Mouse (Mus musculus) forebrain, embryonic 10.5 days (tissue): Measurements from ENCODE around the gene Hmox1. TPM values are rescaled to one million over a fixed set of nuclear protein-coding genes. Genes with fewer than 3 reads are reported as not detected.

Experiments used
- DNase-seq: peaks from one replicate; pipeline ENCODE4 v3.0.0-alpha.2; 2017; ENCODE audit warnings: low spot score; ENCODE audit errors: extremely low spot score
- H3K27ac ChIP-seq: fragments of 300-500 bp; sonication (generic); 2 replicates; pipeline ENCODE4 v1.5.1; 2016; ENCODE audit warnings: mild to moderate bottlenecking
- H3K27me3 ChIP-seq: fragments of 300-500 bp; sonication (generic); 2 replicates; pipeline ENCODE4 v1.6.1; 2016; ENCODE audit warnings: mild to moderate bottlenecking; ENCODE audit not compliant: poor library complexity, severe bottlenecking
- H3K36me3 ChIP-seq: fragments of 300-500 bp; sonication (generic); replicated peaks from 2 replicates; pipeline ENCODE4 v1.6.1; 2016; ENCODE audit warnings: mild to moderate bottlenecking, moderate library complexity
- H3K4me1 ChIP-seq: fragments of 300-500 bp; sonication (generic); 2 replicates; pipeline ENCODE4 v1.6.1; 2016
- H3K4me3 ChIP-seq: fragments of 300-500 bp; sonication (generic); 2 replicates; pipeline ENCODE4 v1.5.1; 2016; ENCODE audit warnings: mild to moderate bottlenecking, moderate library complexity
- H3K9me3 ChIP-seq: fragments of 300-500 bp; sonication (generic); 2 replicates; pipeline ENCODE4 v1.6.1; 2016; ENCODE audit warnings: mild to moderate bottlenecking, moderate library complexity
- WGBS: fragments of 180-500 bp; shearing (Covaris S2); methylation state at CpG from one replicate; pipeline ENCODE4 v1.1.7; 2016; 5-methylcytosine and 5-hydroxymethylcytosine counted together
- polyA plus RNA-seq: library from polyadenylated mRNA; unstranded; fragments of >200 nt; fragmentation: Nextera tagmentation; extraction: Ambion mirVana; gene quantifications from 2 replicates; pipeline ENCODE4 v1.2.1, GENCODE M21; 2016

Gene Hmox1
- polyA plus RNA-seq, 1 experiment from 2014 or later = 19.7 TPM

- under 1% methylated on average over 9 of the region's 9 CpGs for WGBS
- peak; percentile 79 for DNase-seq
- Histone ChIP-seq H3K4me1 (peaks cover 42% of the 10 kb centered on the region), H3K4me3 (peak overlapping the region; percentile 80), H3K36me3 (peaks cover 36% of the 10 kb centered on the region), H3K9me3 (no peaks in the 10 kb centered on the region), H3K27me3 (no peaks in the 10 kb centered on the region), H3K27ac (peak overlapping the region; percentile 97)
These were observed 15.3 kb downstream of the Hmox1 start for GRCm38 (mm10) chr8:75108527-75109235.

GRCm38 (mm10) chr8:75109236-75109967 lies 16.0 kb downstream of the Hmox1 start, which contains the start of gene Mcm5:
Gene Mcm5 (plus strand): TSS chr8:75109569.
- H3K4me3 ChIP-seq = peak within 1 kb of the TSS; percentile 80
- DNase-seq = peak; percentile 100
- peaks cover 39% of the 10 kb centered on the region for H3K4me1 ChIP-seq
- H3K9me3 ChIP-seq = no peaks in the 10 kb centered on the region
- H3K36me3 ChIP-seq = peaks cover 44% of the 10 kb centered on the region
- no peaks in the 10 kb centered on the region for H3K27me3 ChIP-seq
- peak within 1 kb of the TSS; percentile 97 for H3K27ac ChIP-seq
- WGBS = under 1% methylated on average over 59 of the region's 59 CpGs

DNA sequence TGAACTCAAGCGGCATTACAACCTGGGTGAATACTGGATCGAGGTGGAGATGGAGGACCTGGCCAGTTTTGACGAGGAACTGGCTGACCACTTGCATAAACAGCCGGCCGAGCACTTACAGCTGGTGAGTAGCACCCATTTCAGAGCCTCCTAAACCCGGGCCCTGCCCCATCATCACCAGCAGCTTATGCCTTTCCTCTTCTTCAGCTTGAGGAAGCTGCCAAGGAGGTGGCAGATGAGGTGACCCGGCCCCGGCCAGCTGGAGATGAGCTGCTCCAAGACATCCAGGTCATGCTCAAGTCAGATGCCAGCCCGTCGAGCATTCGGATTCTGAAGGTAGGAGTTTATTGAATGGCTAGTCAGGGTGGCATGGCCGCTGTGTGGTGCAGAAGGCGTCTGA lies 16.7 kb downstream of the Hmox1 start:
- Histone ChIP-seq H3K9me3 (no peaks in the 10 kb centered on the region), H3K27me3 (no peaks in the 10 kb centered on the region), H3K4me3 (peak overlapping the region; percentile 80), H3K4me1 (peaks cover 39% of the 10 kb centered on the region), H3K27ac (peak overlapping the region; percentile 97), H3K36me3 (peaks cover 51% of the 10 kb centered on the region)
- DNase-seq = peak; percentile 27
- 26% methylated on average over 13 of the region's 13 CpGs for WGBS

- 98% methylated on average over 1 of the region's 1 CpGs for WGBS
- DNase-seq = no peak
- no peaks in the 10 kb centered on the region for H3K27me3 ChIP-seq
- H3K36me3 ChIP-seq = peaks cover 100% of the 10 kb centered on the region
- no peak overlapping the region for H3K4me3 ChIP-seq
- no peak overlapping the region for H3K27ac ChIP-seq
- no peaks in the 10 kb centered on the region for H3K9me3 ChIP-seq
- H3K4me1 ChIP-seq = no peaks in the 10 kb centered on the region
These were observed 25.1 kb downstream of the Hmox1 start for GRCm38 (mm10) chr8:75118505-75118904.

DNA sequence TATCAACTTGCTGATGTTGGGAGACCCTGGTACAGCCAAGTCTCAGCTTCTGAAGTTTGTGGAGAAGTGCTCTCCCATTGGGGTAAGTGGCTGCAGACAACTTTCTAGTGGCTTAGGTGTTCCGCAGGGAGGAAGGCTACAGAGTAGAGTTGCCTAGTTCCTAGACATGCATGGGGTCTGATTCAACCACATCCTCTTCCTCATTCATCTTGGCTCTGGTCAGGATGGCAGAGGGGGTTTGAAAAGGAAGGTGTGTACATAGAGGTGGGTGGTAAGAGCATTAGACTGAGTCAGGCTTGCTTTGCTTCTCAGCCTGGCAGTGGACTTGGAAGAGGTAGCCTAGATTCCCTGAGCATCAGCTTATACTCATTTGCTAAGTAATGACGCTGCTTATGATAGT lies 25.9 kb downstream of the Hmox1 start:
- Histone ChIP-seq H3K27ac (no peak overlapping the region), H3K27me3 (no peaks in the 10 kb centered on the region), H3K9me3 (no peaks in the 10 kb centered on the region), H3K36me3 (peaks cover 100% of the 10 kb centered on the region), H3K4me1 (no peaks in the 10 kb centered on the region), H3K4me3 (no peak overlapping the region)
- no peak for DNase-seq
- 97% methylated on average over 2 of the region's 2 CpGs for WGBS

DNA sequence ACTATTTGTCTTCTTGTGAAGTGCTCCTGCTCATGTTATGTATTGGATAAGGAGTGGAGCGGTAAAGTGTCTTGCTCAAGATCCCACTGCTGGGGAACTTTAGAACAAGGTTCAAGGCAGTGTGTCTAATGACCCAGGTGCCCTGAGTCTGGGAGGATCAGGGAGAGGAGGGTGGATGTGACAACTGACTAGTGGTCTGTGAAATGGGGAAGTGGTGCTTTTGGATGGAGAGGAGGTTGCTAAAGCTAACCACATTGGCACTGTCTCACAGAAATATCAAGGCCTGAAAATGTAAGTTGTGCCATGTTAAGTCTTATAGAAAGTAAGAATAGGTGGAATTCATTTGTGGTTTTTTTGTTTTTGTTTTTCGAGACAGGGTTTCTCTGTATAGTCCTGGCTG lies 26.3 kb downstream of the Hmox1 start:
- Histone ChIP-seq H3K9me3 (no peaks in the 10 kb centered on the region), H3K27ac (no peak overlapping the region), H3K27me3 (no peaks in the 10 kb centered on the region), H3K4me1 (no peaks in the 10 kb centered on the region), H3K4me3 (no peak overlapping the region), H3K36me3 (peaks cover 100% of the 10 kb centered on the region)
- WGBS = 96% methylated on average over 2 of the region's 2 CpGs
- DNase-seq = no peak

GRCm38 (mm10) chr8:75127406-75127805 lies 34.0 kb downstream of the Hmox1 start:
- Histone ChIP-seq H3K36me3 (peaks cover 96% of the 10 kb centered on the region), H3K27ac (no peak overlapping the region), H3K4me1 (no peaks in the 10 kb centered on the region), H3K9me3 (no peaks in the 10 kb centered on the region), H3K27me3 (no peaks in the 10 kb centered on the region), H3K4me3 (no peak overlapping the region)
- WGBS = 90% methylated on average over 1 of the region's 1 CpGs
- no peak for DNase-seq

GRCm38 (mm10) chr8:75132485-75132884 lies 39.1 kb downstream of the Hmox1 start:
- Histone ChIP-seq H3K9me3 (no peaks in the 10 kb centered on the region), H3K36me3 (peaks cover 59% of the 10 kb centered on the region), H3K4me3 (no peak overlapping the region), H3K27me3 (no peaks in the 10 kb centered on the region), H3K4me1 (peaks cover 2% of the 10 kb centered on the region; the same call in 1 of the 2 replicates), H3K27ac (no peak overlapping the region)
- 18% methylated on average over 3 of the region's 3 CpGs for WGBS
- no peak for DNase-seq

- 88% methylated on average over 2 of the region's 2 CpGs for WGBS
These were observed 40.0 kb downstream of the Hmox1 start for GRCm38 (mm10) chr8:75133399-75133798.

GRCm38 (mm10) chr8:75134603-75135391 lies 41.4 kb downstream of the Hmox1 start:
- H3K9me3 ChIP-seq = no peaks in the 10 kb centered on the region
- 81% methylated on average over 2 of the region's 2 CpGs for WGBS
- H3K36me3 ChIP-seq = peaks cover 36% of the 10 kb centered on the region
- H3K4me3 ChIP-seq = no peak overlapping the region
- H3K27ac ChIP-seq = no peak overlapping the region
- H3K4me1 ChIP-seq = peaks cover 6% of the 10 kb centered on the region; the same call in 1 of the 2 replicates
- H3K27me3 ChIP-seq = no peaks in the 10 kb centered on the region
- no peak for DNase-seq

More at GRCm38 (mm10) chr8:75133399-75133798, 40.0 kb downstream of the Hmox1 start:
- no peak overlapping the region for H3K27ac ChIP-seq
- H3K9me3 ChIP-seq = no peaks in the 10 kb centered on the region
- peaks cover 50% of the 10 kb centered on the region for H3K36me3 ChIP-seq
- H3K27me3 ChIP-seq = no peaks in the 10 kb centered on the region
- no peak overlapping the region for H3K4me3 ChIP-seq
- H3K4me1 ChIP-seq = peaks cover 6% of the 10 kb centered on the region; the same call in 1 of the 2 replicates
- DNase-seq = no peak

GRCm38 (mm10) chr8:75135756-75136155 lies 42.3 kb downstream of the Hmox1 start:
- Histone ChIP-seq H3K27ac (no peak overlapping the region), H3K4me3 (no peak overlapping the region), H3K9me3 (no peaks in the 10 kb centered on the region), H3K4me1 (peaks cover 6% of the 10 kb centered on the region; the same call in 1 of the 2 replicates), H3K36me3 (peaks cover 27% of the 10 kb centered on the region), H3K27me3 (no peaks in the 10 kb centered on the region)
- WGBS = 72% methylated on average over 1 of the region's 1 CpGs
- no peak for DNase-seq

GRCm38 (mm10) chr8:75136256-75136655 lies 42.8 kb downstream of the Hmox1 start:
- Histone ChIP-seq H3K27me3 (no peaks in the 10 kb centered on the region), H3K27ac (no peak overlapping the region), H3K4me1 (peaks cover 6% of the 10 kb centered on the region; the same call in 1 of the 2 replicates), H3K4me3 (no peak overlapping the region), H3K9me3 (no peaks in the 10 kb centered on the region), H3K36me3 (peaks cover 22% of the 10 kb centered on the region)
- 84% methylated on average over 2 of the region's 2 CpGs for WGBS
- DNase-seq = no peak
